Mouse (Mus musculus) cerebellum, adult 2 months (tissue): Measurements from ENCODE around the gene Ankrd55. TPM values are rescaled to one million over a fixed set of nuclear protein-coding genes. Genes with fewer than 3 reads are reported as not detected.

Source experiments
- DNase-seq, 2 experiments: peaks; one replicate each; pipeline ENCODE4 v3.0.0; 2021
- H3K27ac ChIP-seq: fragments of 200-500 bp; 2 replicates; pipeline ENCODE4 v1.5.1; 2012; ENCODE audit warnings: low read length, control low read depth, inconsistent platforms; ENCODE audit not compliant: insufficient read depth
- H3K27me3 ChIP-seq: fragments of 200-500 bp; 2 replicates; pipeline ENCODE4 v1.6.1; 2012; ENCODE audit warnings: inconsistent platforms, mild to moderate bottlenecking, low read length, moderate library complexity; ENCODE audit not compliant: control insufficient read depth, insufficient read depth
- H3K4me1 ChIP-seq: fragments of 200-500 bp; 2 replicates; pipeline ENCODE4 v1.6.1; 2011; ENCODE audit warnings: low read length; ENCODE audit not compliant: control insufficient read depth, insufficient read depth
- H3K4me3 ChIP-seq: fragments of 200-500 bp; replicated peaks from 2 replicates; pipeline ENCODE3; 2011; ENCODE audit warnings: mild to moderate bottlenecking, low read depth, low read length, control low read depth; ENCODE audit not compliant: insufficient read depth
- CTCF ChIP-seq: fragments of 200-500 bp; IDR thresholded peaks from 2 replicates; pipeline ENCODE4 v1.5.1; 2011; ENCODE audit warnings: low read depth, mild to moderate bottlenecking, control low read depth, low read length, moderate library complexity, borderline replicate concordance; ENCODE audit not compliant: insufficient read depth
- POLR2A ChIP-seq: fragments of 200-500 bp; IDR thresholded peaks from 2 replicates; pipeline ENCODE4 v1.6.1; 2011; ENCODE audit warnings: low read length, control low read depth, borderline replicate concordance; ENCODE audit not compliant: insufficient read depth
- WGBS: fragments of 180-500 bp; shearing (Covaris S2); methylation state at CpG from one replicate; pipeline ENCODE4 v1.1.7; 2018; 5-methylcytosine and 5-hydroxymethylcytosine counted together
- polyA plus RNA-seq: library from polyadenylated mRNA; depleted of rRNA; stranded (reverse); fragments of >200 nt; gene quantifications from 2 replicates; pipeline ENCODE4 v1.2.3, GENCODE M21; 2012

Gene Ankrd55
- polyA plus RNA-seq, 1 experiment, result 15.2 TPM

- 36% methylated on average over 5 of the region's 5 CpGs for WGBS
- no peak for TF ChIP-seq CTCF
- no peak for TF ChIP-seq POLR2A
- no peak overlapping the region for H3K4me3 ChIP-seq
Observed at GRCm38 (mm10) chr13:112255862-112256261, 32.4 kb upstream of the Ankrd55 start.

GRCm38 (mm10) chr13:112258478-112258877 is 29.8 kb upstream of the Ankrd55 start:
- 91% methylated on average over 10 of the region's 10 CpGs for WGBS
- no peak for DNase-seq
- TF ChIP-seq POLR2A (no peak), CTCF (no peak)
- no peaks in the 10 kb centered on the region for H3K27me3 ChIP-seq
- H3K4me1 ChIP-seq, result peaks cover 3% of the 10 kb centered on the region
- no peak overlapping the region for H3K27ac ChIP-seq
- no peak overlapping the region for H3K4me3 ChIP-seq

More at GRCm38 (mm10) chr13:112255862-112256261, 32.4 kb upstream of the Ankrd55 start:
- DNase-seq, result no peak
- H3K27ac ChIP-seq, result no peak overlapping the region
- H3K27me3 ChIP-seq, result no peaks in the 10 kb centered on the region
- H3K4me1 ChIP-seq, result peaks cover 3% of the 10 kb centered on the region; the same call in 1 of the 2 replicates

GRCm38 (mm10) chr13:112259398-112259797 is 28.9 kb upstream of the Ankrd55 start:
- WGBS, result 32% methylated on average over 2 of the region's 2 CpGs
- no peak for TF ChIP-seq POLR2A
- TF ChIP-seq CTCF, result peak; percentile 97
- Histone ChIP-seq H3K4me1 (peaks cover 5% of the 10 kb centered on the region), H3K27ac (no peak overlapping the region), H3K27me3 (no peaks in the 10 kb centered on the region), H3K4me3 (no peak overlapping the region)
- peak; percentile 69 for DNase-seq

- WGBS, result 3% methylated on average over 4 of the region's 4 CpGs
- Histone ChIP-seq H3K27me3 (no peaks in the 10 kb centered on the region), H3K4me3 (no peak overlapping the region), H3K27ac (no peak overlapping the region), H3K4me1 (peaks cover 3% of the 10 kb centered on the region; the same call in 1 of the 2 replicates)
- peak; percentile 20 to 43 for DNase-seq
- TF ChIP-seq CTCF (peak; percentile 90), POLR2A (no peak)
Observed at GRCm38 (mm10) chr13:112264666-112265065, 23.6 kb upstream of the Ankrd55 start.

- peak; percentile 38; the same call in 1 of the 2 replicates for TF ChIP-seq CTCF
- TF ChIP-seq POLR2A, result no peak
- Histone ChIP-seq H3K4me1 (no peaks in the 10 kb centered on the region), H3K4me3 (no peak overlapping the region), H3K27ac (no peak overlapping the region), H3K27me3 (no peaks in the 10 kb centered on the region)
- WGBS, result 23% methylated on average over 5 of the region's 5 CpGs
- DNase-seq, result peak in 1 of 2 experiments; percentile 20
Observed at GRCm38 (mm10) chr13:112271901-112272537, 16.2 kb upstream of the Ankrd55 start.

GRCm38 (mm10) chr13:112274636-112275035 is 13.6 kb upstream of the Ankrd55 start:
- no peak overlapping the region for H3K27ac ChIP-seq
- no peak overlapping the region for H3K4me3 ChIP-seq
- 74% methylated on average over 3 of the region's 3 CpGs for WGBS
- no peaks in the 10 kb centered on the region; the same call in 1 of the 2 replicates for H3K27me3 ChIP-seq
- H3K4me1 ChIP-seq, result no peaks in the 10 kb centered on the region
- DNase-seq, result no peak
- TF ChIP-seq POLR2A (no peak), CTCF (no peak)

- Histone ChIP-seq H3K27me3 (no peaks in the 10 kb centered on the region; the same call in 1 of the 2 replicates), H3K4me1 (no peaks in the 10 kb centered on the region), H3K4me3 (no peak overlapping the region), H3K27ac (no peak overlapping the region)
- no peak for DNase-seq
- TF ChIP-seq POLR2A (no peak), CTCF (no peak)
- 87% methylated on average over 8 of the region's 8 CpGs for WGBS
Observed at GRCm38 (mm10) chr13:112275951-112276350, 12.3 kb upstream of the Ankrd55 start.

- Histone ChIP-seq H3K4me3 (no peak overlapping the region), H3K27me3 (no peaks in the 10 kb centered on the region; the same call in 1 of the 2 replicates), H3K27ac (no peak overlapping the region), H3K4me1 (no peaks in the 10 kb centered on the region)
- no peak for DNase-seq
- TF ChIP-seq POLR2A (no peak), CTCF (no peak)
- 84% methylated on average over 5 of the region's 5 CpGs for WGBS
Observed at GRCm38 (mm10) chr13:112277544-112277943, 10.7 kb upstream of the Ankrd55 start.
